Mouse (Mus musculus): ENCODE measurements at regions not wholly inside any gene's neighbourhood (a gene's known extent, or its start where the extent isn't known, plus 50 kb on each side); places are given as distances from the start of the nearest gene placed in this dataset.

- no peak for DNase-seq (ENCODE audit: low spot score in 2 of 2)
Observed at GRCm38 (mm10) chr13:92972891-92973290, 128.3 kb downstream of the Mtx3 start.

GRCm38 (mm10) chr13:92973791-92974190 lies 129.2 kb downstream of the Mtx3 start:
- DNase-seq (ENCODE audit: low spot score in 2 of 2) = peak in 1 of 2 experiments; percentile 40

GRCm38 (mm10) chr13:92986719-92987553 lies 142.4 kb downstream of the Mtx3 start:
- DNase-seq (ENCODE audit: low spot score in 2 of 2) = peak; percentile 71 to 83

GRCm38 (mm10) chr13:92987691-92988090 lies 143.1 kb downstream of the Mtx3 start:
- DNase-seq (ENCODE audit: low spot score in 2 of 2) = peak in 1 of 2 experiments; percentile 33

- peak in 1 of 2 experiments; percentile 32 for DNase-seq (ENCODE audit: low spot score in 2 of 2)
Observed at GRCm38 (mm10) chr13:92988600-92988999, 144.0 kb downstream of the Mtx3 start.

GRCm38 (mm10) chr13:92990316-92991206 lies 146.0 kb downstream of the Mtx3 start:
- no peak for DNase-seq (ENCODE audit: low spot score in 2 of 2)
